Mouse (Mus musculus): ENCODE measurements around the gene Cep57.
"Not testable (repeated sequence)": the region's sequence is repeated elsewhere in the genome, so short reads cannot be mapped to it uniquely, and the experiment has no call there.

Gene Cep57

DNA sequence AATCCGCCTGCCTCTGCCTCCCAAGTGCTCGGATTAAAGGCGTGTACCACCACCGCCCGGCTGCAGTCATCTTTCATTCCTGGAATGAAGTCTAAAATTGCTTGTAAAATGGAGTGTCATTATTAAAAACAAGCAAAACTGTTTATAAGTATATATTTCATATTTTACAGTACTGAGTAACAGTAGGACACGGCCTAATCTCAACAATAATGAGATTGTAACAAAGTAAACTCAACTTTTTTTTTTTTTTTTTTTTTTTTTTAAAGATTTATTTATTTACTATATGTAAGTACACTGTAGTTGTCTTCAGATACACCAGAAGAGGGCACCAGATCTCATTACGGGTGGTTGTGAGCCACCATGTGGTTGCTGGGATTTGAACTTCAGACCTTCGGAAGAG is 36.0 kb downstream of the Cep57 start:
- not testable (repeated sequence) for DNase-seq

DNA sequence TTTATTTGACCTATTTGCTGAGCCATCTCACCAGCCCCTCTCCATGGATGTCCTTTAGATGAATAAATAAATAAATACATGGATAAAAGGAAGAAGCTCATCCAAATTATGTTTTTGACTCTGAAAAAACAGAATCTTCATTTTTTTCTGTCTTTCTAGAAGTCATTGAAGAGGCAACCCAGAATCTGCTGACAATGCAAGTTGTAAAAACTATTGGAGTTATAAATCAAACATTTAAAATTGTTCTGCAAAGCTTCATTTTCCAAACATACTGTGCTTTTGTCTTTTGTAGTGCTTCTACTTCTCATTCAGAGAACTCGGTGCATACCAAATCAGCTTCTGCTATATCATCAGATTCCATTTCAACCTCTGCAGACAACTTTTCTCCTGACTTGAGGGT is 44.9 kb downstream of the Cep57 start:
- no peak for DNase-seq

DNA sequence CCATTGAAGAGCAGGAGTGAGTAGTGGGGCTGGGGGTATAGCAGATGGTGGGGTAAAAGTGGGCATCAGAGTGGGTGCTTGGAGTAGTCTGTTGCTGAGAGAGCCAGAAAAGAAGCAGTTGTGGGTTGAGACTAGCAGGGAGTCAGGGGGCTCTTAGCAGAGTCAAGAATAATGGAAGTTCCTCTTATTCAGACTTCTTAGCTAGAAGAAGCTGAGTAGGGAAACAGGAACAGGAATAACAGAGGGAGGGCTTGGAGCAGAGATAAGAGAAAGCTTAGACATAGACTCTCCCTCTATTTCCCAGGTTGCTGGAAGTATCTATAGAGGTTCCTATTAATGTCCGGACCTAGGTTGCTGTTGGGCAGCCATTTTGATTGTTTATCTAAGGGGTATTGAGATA is 52.2 kb downstream of the Cep57 start:
- no peak for DNase-seq

DNA sequence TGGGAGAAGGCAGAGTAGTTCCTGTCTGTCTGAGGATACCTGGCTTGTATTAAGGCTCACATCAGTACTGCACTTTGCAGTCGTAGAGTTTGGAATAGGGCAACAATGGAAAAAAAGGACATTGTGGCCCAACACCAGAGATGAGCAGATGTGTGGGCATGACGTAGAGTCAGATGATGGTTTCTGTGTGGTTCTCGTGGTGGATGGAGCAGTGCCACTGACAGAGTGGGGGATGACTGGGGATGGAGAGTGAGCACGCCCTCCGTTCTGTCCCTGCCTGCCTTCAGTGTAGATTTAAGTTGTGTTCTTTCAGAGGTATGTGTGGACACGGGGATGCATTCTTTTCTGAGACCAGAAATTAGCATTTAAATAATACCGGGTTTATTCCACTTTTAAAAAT is 60.3 kb downstream of the Cep57 start:
- no peak for DNase-seq

DNA sequence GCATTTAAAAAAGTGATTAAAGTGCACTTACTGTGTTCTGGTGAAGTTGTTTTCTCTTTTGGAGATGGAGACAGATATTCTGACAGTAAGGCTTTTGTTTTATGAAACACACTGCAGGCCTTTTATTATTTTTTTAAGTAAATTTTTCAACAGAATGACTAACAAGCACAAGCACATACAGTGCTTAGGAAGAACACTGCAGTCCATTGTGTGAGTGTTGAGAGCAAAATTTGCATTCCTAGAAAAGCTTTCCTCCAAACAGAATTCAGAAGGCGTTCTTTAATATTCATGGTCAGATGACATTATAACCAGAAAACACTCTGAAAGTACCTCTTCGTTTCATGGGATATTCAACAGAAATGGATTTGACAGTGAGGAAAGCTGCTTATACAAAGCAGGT is 61.3 kb downstream of the Cep57 start:
- DNase-seq = no peak

DNA sequence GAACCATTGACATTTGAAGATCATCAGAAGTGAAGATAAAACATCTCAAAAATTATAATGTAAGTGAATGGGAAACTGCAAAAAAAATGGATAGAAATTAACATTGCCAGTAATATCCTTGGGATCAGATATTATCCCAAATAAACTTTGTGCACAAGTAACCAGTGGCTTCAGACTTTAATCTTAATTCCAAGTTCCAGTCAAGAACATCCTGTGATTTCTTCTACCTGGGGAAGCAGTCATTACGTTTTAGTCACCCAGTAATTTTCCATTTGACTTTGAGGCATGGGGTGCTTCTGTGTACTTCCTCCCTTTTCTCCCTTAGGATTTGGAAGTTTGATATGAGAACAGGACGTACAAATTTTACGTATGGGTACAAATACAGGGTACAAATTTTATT is 66.5 kb downstream of the Cep57 start:
- DNase-seq = no peak
